Mouse (Mus musculus): ENCODE measurements around the gene Bptf. TPM values are rescaled to one million over a fixed set of nuclear protein-coding genes. Genes with fewer than 3 reads are reported as not detected.
A peak's percentile ranks its signal among the peaks of the same experiment; 100 is the strongest.

The Bptf gene
- polyA plus RNA-seq, 1 experiment, result 77.1 TPM

DNA sequence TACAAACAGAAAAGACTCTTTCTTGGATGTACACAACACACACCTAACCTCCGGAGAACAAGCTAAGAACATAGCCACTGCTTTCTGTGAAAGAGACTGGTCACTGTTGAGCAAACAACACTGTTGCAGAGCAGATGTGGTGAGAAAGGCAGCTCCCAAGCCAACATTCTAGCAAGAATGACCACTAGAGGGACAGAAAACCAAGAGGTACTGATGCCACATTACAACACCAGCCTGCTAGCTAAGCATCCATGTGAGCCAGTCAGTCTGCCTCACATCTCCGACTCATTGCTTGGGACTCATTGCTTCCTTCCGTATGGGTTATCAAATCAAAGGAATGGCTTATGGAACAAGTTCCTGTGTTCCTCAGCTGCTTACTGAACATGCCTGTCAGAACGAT lies 18.8 kb downstream of the Bptf start:
- DNase-seq (ENCODE audit: low read depth), result peak; percentile 51

GRCm38 (mm10) chr11:107109669-107110068 lies 22.3 kb downstream of the Bptf start:
- DNase-seq (ENCODE audit: low read depth), result no peak
- TF ChIP-seq POLR2A (IDR thresholded peaks at IDR 0.05; ENCODE audit: borderline replicate concordance, extremely low read depth, insufficient read depth, insufficient read length, poor library complexity, severe bottlenecking) (no peak), CTCF (IDR thresholded peaks at IDR 0.05; ENCODE audit: borderline replicate concordance, extremely low read depth, insufficient read depth, insufficient read length) (no peak)

More for the DNA sequence above, 18.8 kb downstream of the Bptf start:
- TF ChIP-seq CTCF (IDR thresholded peaks at IDR 0.05; ENCODE audit: borderline replicate concordance, extremely low read depth, insufficient read depth, insufficient read length) (peak; percentile 52; the same call in 1 of the 2 replicates), POLR2A (IDR thresholded peaks at IDR 0.05; ENCODE audit: borderline replicate concordance, extremely low read depth, insufficient read depth, insufficient read length, poor library complexity, severe bottlenecking) (no peak)

DNA sequence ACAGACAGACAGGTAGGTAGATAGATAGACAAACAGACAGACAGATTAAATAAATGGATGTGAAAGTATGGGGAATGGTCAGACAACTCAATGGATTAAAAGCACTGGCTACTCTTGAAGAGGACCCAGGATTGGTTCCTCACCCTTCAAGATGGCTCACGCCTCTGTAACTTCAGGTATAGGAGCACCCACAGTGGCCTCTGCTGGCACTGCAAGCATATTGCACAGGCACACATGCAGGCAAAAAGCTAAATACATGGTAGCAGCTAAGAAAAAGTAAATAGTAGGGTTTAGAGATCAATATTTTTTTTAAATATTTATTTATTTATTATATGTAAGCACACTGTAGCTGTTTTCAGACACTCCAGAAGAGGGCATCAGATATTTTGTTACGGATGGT lies 23.0 kb downstream of the Bptf start:
- TF ChIP-seq POLR2A (IDR thresholded peaks at IDR 0.05; ENCODE audit: borderline replicate concordance, extremely low read depth, insufficient read depth, insufficient read length, poor library complexity, severe bottlenecking), result no peak
- peak; percentile 32; the same call in 1 of the 2 replicates for TF ChIP-seq CTCF (IDR thresholded peaks at IDR 0.05; ENCODE audit: borderline replicate concordance, extremely low read depth, insufficient read depth, insufficient read length)
- no peak for DNase-seq (ENCODE audit: low read depth)

- DNase-seq (ENCODE audit: low read depth), result no peak
- no peak for TF ChIP-seq CTCF (IDR thresholded peaks at IDR 0.05; ENCODE audit: borderline replicate concordance, extremely low read depth, insufficient read depth, insufficient read length)
Observed at GRCm38 (mm10) chr11:107107725-107108078, 24.2 kb downstream of the Bptf start.

DNA sequence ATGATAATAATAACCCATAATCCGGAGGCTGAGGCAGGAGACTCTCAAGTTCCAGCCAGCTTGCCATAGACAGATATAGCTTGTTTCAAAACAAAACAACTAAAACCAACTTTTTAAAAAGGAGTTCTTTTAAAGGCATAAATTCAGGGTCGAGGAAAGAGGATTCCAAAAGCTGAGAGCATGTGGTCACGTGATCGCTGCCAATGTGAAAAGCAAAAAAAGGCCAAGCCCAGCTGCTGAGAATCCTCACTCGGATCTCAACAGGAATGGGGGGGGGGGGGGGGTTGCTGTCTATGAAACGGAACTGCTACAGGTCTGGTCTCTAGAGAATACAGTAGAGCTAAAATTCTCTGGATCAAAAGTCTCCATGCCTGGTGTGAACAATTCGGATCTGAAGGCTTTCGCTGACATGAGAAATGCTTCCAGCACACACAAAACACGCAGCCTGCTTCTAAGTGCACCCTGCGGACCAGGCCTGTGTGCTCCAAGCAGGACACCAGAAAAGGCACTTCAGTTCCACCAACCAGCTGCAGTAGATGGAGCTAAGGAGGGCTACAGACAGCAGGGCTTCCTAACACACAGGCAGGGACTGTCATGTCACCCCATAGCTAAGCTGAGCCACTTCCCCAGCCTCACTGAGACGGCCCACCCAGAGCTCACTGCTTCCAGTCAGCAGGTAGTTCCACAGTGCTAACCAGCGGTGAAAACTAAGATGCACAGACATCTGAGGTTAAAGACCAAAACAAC lies 24.8 kb downstream of the Bptf start:
- TF ChIP-seq CTCF (IDR thresholded peaks at IDR 0.05; ENCODE audit: borderline replicate concordance, extremely low read depth, insufficient read depth, insufficient read length) (no peak), POLR2A (IDR thresholded peaks at IDR 0.05; ENCODE audit: borderline replicate concordance, extremely low read depth, insufficient read depth, insufficient read length, poor library complexity, severe bottlenecking) (no peak)
- no peak for DNase-seq (ENCODE audit: low read depth)

DNA sequence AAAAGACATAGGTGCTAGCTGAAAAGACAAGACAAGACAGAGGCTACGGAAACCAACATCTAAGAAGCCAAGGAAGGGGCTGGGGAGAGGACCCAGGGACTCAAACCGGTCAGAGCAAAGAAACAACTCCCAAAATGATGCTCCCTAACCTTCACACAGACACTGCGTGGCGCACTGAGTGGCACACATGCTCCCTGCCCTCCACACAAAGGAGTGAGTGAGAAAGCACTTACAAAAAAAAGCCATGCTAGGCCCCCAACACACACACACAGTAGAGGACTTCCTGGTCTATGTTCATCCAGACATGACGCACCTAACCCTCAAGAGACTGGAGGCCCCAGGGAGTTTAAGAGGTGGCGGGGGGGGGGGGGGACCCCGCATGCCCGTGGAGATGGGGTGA lies 25.5 kb downstream of the Bptf start:
- no peak for TF ChIP-seq POLR2A (IDR thresholded peaks at IDR 0.05; ENCODE audit: borderline replicate concordance, extremely low read depth, insufficient read depth, insufficient read length, poor library complexity, severe bottlenecking)
- no peak for TF ChIP-seq CTCF (IDR thresholded peaks at IDR 0.05; ENCODE audit: borderline replicate concordance, extremely low read depth, insufficient read depth, insufficient read length)
- no peak for DNase-seq (ENCODE audit: low read depth)

GRCm38 (mm10) chr11:107105227-107105626 lies 26.7 kb downstream of the Bptf start:
- no peak for TF ChIP-seq POLR2A (IDR thresholded peaks at IDR 0.05; ENCODE audit: borderline replicate concordance, extremely low read depth, insufficient read depth, insufficient read length, poor library complexity, severe bottlenecking)
- peak; percentile 76 for TF ChIP-seq CTCF (IDR thresholded peaks at IDR 0.05; ENCODE audit: borderline replicate concordance, extremely low read depth, insufficient read depth, insufficient read length)
- peak; percentile 57 for DNase-seq (ENCODE audit: low read depth)

DNA sequence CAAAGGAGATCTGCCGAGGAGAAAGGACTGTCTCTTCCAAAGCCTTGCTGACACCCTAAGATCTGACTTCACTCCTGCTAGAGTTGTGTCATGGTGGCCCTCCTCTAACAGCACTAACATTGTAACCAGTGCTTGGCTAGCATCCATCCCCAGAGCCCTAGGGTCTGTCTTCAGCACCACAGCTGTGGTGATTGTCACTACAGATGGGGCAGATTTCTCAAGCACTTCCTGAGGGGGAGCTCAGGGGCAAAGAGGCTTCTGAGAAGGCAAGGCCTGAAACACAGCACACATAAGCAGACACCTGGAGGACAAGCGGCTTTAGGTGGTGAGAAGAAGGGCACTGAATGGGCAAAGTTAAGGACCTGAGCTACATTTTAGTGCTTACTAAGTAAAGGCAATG lies 28.2 kb downstream of the Bptf start:
- no peak for TF ChIP-seq CTCF (IDR thresholded peaks at IDR 0.05; ENCODE audit: borderline replicate concordance, extremely low read depth, insufficient read depth, insufficient read length)
- TF ChIP-seq POLR2A (IDR thresholded peaks at IDR 0.05; ENCODE audit: borderline replicate concordance, extremely low read depth, insufficient read depth, insufficient read length, poor library complexity, severe bottlenecking), result no peak
- peak; percentile 27 for DNase-seq (ENCODE audit: low read depth)

GRCm38 (mm10) chr11:107103224-107103589 lies 28.7 kb downstream of the Bptf start:
- DNase-seq (ENCODE audit: low read depth), result no peak
- TF ChIP-seq POLR2A (IDR thresholded peaks at IDR 0.05; ENCODE audit: borderline replicate concordance, extremely low read depth, insufficient read depth, insufficient read length, poor library complexity, severe bottlenecking) (no peak), CTCF (IDR thresholded peaks at IDR 0.05; ENCODE audit: borderline replicate concordance, extremely low read depth, insufficient read depth, insufficient read length) (no peak)

GRCm38 (mm10) chr11:107102465-107103223 lies 29.3 kb downstream of the Bptf start:
- no peak for TF ChIP-seq POLR2A (IDR thresholded peaks at IDR 0.05; ENCODE audit: borderline replicate concordance, extremely low read depth, insufficient read depth, insufficient read length, poor library complexity, severe bottlenecking)
- no peak for TF ChIP-seq CTCF (IDR thresholded peaks at IDR 0.05; ENCODE audit: borderline replicate concordance, extremely low read depth, insufficient read depth, insufficient read length)
- DNase-seq (ENCODE audit: low read depth), result no peak

DNA sequence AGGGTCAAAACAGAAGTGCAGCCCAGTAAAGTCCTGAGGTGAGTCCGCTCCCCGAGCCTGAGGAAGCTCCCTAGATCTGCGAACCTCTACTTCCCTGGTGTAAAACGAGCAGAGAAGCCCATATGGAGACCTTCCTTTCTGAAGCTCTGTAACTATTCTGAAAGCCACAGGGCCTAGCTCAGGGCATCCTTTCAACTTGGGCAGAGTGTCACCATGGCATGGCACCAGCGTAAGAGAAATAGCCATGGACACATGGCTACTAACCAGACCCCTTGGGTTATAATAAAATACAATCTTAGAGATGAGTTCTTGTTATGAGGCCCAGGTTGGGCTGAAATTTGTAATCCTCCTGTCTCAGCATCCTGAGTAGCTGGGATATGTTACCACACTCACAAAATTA lies 35.0 kb downstream of the Bptf start:
- DNase-seq (ENCODE audit: low read depth), result no peak
- TF ChIP-seq CTCF (IDR thresholded peaks at IDR 0.05; ENCODE audit: borderline replicate concordance, extremely low read depth, insufficient read depth, insufficient read length) (no peak), POLR2A (IDR thresholded peaks at IDR 0.05; ENCODE audit: borderline replicate concordance, extremely low read depth, insufficient read depth, insufficient read length, poor library complexity, severe bottlenecking) (no peak)

GRCm38 (mm10) chr11:107093871-107094270 lies 38.1 kb downstream of the Bptf start:
- no peak for DNase-seq (ENCODE audit: low read depth)
- TF ChIP-seq CTCF (IDR thresholded peaks at IDR 0.05; ENCODE audit: borderline replicate concordance, extremely low read depth, insufficient read depth, insufficient read length) (no peak), POLR2A (IDR thresholded peaks at IDR 0.05; ENCODE audit: borderline replicate concordance, extremely low read depth, insufficient read depth, insufficient read length, poor library complexity, severe bottlenecking) (no peak)

Measured in brain, embryonic 14.5 days (tissue).